Mouse (Mus musculus): ENCODE results near the gene Foxp2. TPM values are rescaled to one million over a fixed set of nuclear protein-coding genes. Genes with fewer than 3 reads are reported as not detected.

Gene Foxp2
- polyA plus RNA-seq, 1 experiment from 2014 or later = 20.4 TPM

DNA sequence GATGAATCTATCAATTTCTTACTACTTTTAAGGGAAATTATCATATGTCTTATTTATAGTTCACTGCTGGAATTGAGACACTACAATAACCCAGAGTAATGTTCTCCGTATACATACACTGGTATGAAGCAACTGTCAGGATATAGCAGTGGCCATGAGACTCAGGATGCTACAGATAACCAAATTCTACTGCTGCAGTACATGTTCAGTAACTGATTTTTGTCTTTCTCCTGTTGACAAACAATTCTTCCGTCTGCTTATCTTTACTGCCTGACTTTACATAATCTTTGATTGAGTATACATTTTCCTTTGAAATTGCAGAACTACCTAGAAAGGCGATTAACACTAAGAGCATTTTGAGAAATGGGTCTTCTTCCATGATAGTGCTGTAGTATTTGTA is 127.3 kb downstream of the Foxp2 start:
- H3K36me3 ChIP-seq (ENCODE audit: control insufficient read depth, insufficient read depth, low read length) = no peaks in the 10 kb centered on the region
- WGBS = 83% methylated on average over 3 of the region's 3 CpGs

DNA sequence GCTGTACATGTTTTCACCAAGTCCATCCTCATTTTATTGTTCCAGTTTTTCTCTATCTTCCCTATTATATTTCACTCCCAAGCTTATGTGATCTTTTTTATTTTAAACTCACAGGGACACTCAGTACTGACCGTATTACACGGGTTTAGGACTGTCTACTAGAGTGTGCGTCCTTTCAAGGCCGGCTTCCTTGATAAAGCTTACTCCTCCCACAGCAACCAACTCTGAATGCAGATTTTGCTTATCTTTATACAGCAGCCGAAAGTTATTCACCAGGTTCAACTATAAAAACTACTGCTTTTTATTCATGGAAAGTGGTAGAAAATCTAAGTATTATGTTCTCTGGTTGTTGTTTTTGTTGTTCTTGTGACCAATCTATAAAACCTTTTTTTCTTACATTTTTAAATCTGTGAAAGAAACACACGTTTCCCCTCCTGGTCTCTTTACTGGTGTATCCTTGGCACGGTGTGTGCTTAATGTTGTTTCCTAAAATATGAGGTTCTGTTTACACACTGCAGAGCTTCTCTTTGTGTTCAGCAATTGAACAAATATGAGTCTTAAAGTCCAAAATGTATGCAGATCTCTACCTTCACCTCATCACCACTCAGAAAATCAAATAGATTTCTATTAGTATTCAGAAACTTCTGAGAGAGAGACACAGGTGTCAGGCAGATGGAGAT is 128.4 kb downstream of the Foxp2 start:
- no peak for ATAC-seq (ENCODE audit: low read depth)
- Histone ChIP-seq H3K9me3 (ENCODE audit: control insufficient read depth, low read length) (no peaks in the 10 kb centered on the region), H3K4me3 (ENCODE audit: low read depth, low read length) (no peak overlapping the region), H3K4me2 (ENCODE audit: low read depth, low read length) (no peak overlapping the region), H3K4me1 (ENCODE audit: control insufficient read depth, insufficient read depth, low read length) (no peaks in the 10 kb centered on the region), H3K36me3 (ENCODE audit: control insufficient read depth, insufficient read depth, low read length) (no peaks in the 10 kb centered on the region), H3K9ac (replicated peaks; ENCODE audit: low read depth, low read length) (no peak overlapping the region), H3K27ac (ENCODE audit: low read depth, low read length) (no peak overlapping the region), H3K27me3 (ENCODE audit: control insufficient read depth, insufficient read depth, low read length) (no peaks in the 10 kb centered on the region)
- 82% methylated on average over 7 of the region's 7 CpGs for WGBS

More for the DNA sequence above, 127.3 kb downstream of the Foxp2 start:
- H3K9me3 ChIP-seq (ENCODE audit: control insufficient read depth, low read length) = no peaks in the 10 kb centered on the region
- no peak overlapping the region for H3K4me2 ChIP-seq (ENCODE audit: low read depth, low read length)
- no peak overlapping the region for H3K9ac ChIP-seq (replicated peaks; ENCODE audit: low read depth, low read length)
- H3K27me3 ChIP-seq (ENCODE audit: control insufficient read depth, insufficient read depth, low read length) = no peaks in the 10 kb centered on the region
- no peak overlapping the region for H3K27ac ChIP-seq (ENCODE audit: low read depth, low read length)
- ATAC-seq (ENCODE audit: low read depth) = no peak
- no peaks in the 10 kb centered on the region for H3K4me1 ChIP-seq (ENCODE audit: control insufficient read depth, insufficient read depth, low read length)
- H3K4me3 ChIP-seq (ENCODE audit: low read depth, low read length) = no peak overlapping the region

DNA sequence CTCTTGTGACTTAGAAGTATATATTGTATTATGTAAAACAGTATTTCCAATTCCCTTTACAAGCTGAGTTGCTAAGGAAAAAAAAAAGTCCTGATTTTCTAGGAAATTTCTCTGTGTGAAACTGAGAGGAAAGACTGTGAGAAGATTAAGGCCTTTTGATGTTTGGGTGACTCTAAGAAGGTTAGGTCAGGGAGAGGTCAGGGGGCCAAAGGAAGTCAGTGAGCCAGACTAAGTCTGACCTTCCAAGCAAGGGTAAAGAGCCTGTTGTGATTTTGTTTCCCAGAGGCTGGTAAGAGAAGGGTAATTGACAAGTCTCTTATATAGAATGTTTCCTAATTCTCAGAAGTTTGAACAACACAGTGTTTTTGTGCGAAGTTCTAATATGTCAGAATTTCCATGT is 162.1 kb downstream of the Foxp2 start:
- no peak overlapping the region for H3K4me2 ChIP-seq (ENCODE audit: low read depth, low read length)
- H3K27ac ChIP-seq (ENCODE audit: low read depth, low read length) = no peak overlapping the region
- H3K9me3 ChIP-seq (ENCODE audit: control insufficient read depth, low read length) = no peaks in the 10 kb centered on the region
- no peak overlapping the region for H3K4me3 ChIP-seq (ENCODE audit: low read depth, low read length)
- ATAC-seq (ENCODE audit: low read depth) = no peak
- no peaks in the 10 kb centered on the region for H3K27me3 ChIP-seq (ENCODE audit: control insufficient read depth, insufficient read depth, low read length)
- 18% methylated on average over 1 of the region's 1 CpGs for WGBS
- no peaks in the 10 kb centered on the region for H3K4me1 ChIP-seq (ENCODE audit: control insufficient read depth, insufficient read depth, low read length)
- no peak overlapping the region for H3K9ac ChIP-seq (replicated peaks; ENCODE audit: low read depth, low read length)
- H3K36me3 ChIP-seq (ENCODE audit: control insufficient read depth, insufficient read depth, low read length) = no peaks in the 10 kb centered on the region

DNA sequence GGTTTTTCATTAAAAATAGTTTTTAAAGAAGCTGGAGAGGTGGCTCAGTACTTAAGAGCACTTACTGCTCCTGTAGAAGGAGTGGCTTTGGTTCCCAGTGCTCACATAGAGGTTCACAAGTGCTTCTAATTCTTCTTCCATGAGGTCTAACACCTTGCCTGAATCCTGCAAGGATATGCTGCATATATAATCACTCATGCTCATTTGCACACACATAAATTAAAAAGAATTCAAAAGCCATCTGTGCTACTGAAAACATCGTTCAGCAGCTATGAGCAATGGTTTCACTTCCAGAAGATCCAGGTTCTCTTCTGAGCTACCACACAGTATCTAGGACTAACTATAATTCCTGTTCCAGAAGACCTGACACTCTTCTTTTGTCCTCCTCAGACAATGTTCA is 200.4 kb downstream of the Foxp2 start:
- no peaks in the 10 kb centered on the region for H3K36me3 ChIP-seq (ENCODE audit: control insufficient read depth, insufficient read depth, low read length)
- no peak overlapping the region for H3K4me2 ChIP-seq (ENCODE audit: low read depth, low read length)
- no peak overlapping the region for H3K27ac ChIP-seq (ENCODE audit: low read depth, low read length)
- no peak overlapping the region for H3K9ac ChIP-seq (replicated peaks; ENCODE audit: low read depth, low read length)
- ATAC-seq (ENCODE audit: low read depth) = no peak
- 68% methylated on average over 1 of the region's 1 CpGs for WGBS
- H3K4me3 ChIP-seq (ENCODE audit: low read depth, low read length) = no peak overlapping the region
- no peaks in the 10 kb centered on the region for H3K9me3 ChIP-seq (ENCODE audit: control insufficient read depth, low read length)
- H3K27me3 ChIP-seq (ENCODE audit: control insufficient read depth, insufficient read depth, low read length) = no peaks in the 10 kb centered on the region
- no peaks in the 10 kb centered on the region for H3K4me1 ChIP-seq (ENCODE audit: control insufficient read depth, insufficient read depth, low read length)

DNA sequence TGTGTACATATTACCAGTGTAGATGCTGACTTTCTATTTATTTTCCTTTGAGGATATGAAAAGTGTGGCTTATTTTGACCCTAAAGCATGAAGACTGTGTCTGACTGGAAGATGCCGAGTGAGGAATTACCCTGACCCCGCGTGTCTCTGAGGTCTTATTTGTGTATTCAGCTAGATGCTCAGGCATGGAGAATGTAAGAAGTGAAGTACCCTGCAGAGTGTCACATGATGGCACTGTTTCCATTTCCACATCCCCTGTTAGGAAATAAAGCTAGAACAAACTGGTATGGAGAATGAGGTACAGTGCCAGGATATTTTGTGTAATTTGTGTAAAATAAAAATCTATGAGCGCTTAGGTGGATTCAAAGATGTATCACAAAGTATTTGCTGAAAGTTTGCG is 219.8 kb downstream of the Foxp2 start:
- WGBS = 58% methylated on average over 5 of the region's 5 CpGs
- H3K9me3 ChIP-seq (ENCODE audit: control insufficient read depth, low read length) = no peaks in the 10 kb centered on the region
- H3K4me3 ChIP-seq (ENCODE audit: low read depth, low read length) = no peak overlapping the region
- no peaks in the 10 kb centered on the region for H3K27me3 ChIP-seq (ENCODE audit: control insufficient read depth, insufficient read depth, low read length)
- H3K9ac ChIP-seq (replicated peaks; ENCODE audit: low read depth, low read length) = no peak overlapping the region
- H3K4me2 ChIP-seq (ENCODE audit: low read depth, low read length) = no peak overlapping the region
- ATAC-seq (ENCODE audit: low read depth) = peak; percentile 84; the same call in 1 of the 2 replicates
- no peaks in the 10 kb centered on the region for H3K36me3 ChIP-seq (ENCODE audit: control insufficient read depth, insufficient read depth, low read length)
- no peak overlapping the region for H3K27ac ChIP-seq (ENCODE audit: low read depth, low read length)
- no peaks in the 10 kb centered on the region for H3K4me1 ChIP-seq (ENCODE audit: control insufficient read depth, insufficient read depth, low read length)

DNA sequence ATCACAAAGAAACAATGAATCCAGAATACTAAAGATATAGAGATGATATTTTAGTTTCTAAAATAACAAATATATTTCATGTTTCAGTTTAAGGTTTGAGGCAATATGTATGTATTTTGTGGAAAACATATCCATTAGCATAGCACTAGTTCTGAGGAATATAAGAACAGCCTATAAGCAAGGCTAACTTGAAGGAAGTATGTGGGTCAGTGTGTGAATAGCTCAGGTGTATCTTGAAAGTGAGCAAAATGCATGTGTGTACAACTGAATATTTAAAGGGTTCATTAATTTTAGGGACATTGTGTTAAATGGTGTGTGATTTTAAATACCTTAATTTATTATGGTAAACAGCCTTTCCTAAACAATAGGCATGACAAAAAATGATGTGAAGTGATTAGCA is 220.2 kb downstream of the Foxp2 start:
- no peak for ATAC-seq (ENCODE audit: low read depth)

DNA sequence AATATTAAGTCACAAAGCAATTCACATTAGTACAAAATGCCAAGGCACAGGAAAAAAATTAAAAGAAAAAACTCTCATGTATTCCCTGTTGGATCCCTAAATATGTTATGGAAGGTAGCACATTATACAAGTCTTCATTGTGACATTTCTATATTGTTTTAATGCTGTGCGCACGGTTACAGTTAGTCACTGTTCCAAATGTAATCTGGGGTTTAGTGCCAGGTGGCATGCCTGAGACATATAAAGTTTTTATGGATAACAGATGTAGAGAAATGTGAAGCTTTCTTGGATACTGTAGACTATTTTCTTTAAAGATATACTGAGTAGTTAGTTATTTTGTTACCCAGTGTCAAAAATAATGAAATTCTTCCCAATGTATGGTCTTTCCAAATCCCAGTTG is 229.0 kb downstream of the Foxp2 start:
- no peak for ATAC-seq (ENCODE audit: low read depth)
- WGBS = 92% methylated on average over 2 of the region's 2 CpGs
- Histone ChIP-seq H3K9me3 (ENCODE audit: control insufficient read depth, low read length) (no peaks in the 10 kb centered on the region), H3K27me3 (ENCODE audit: control insufficient read depth, insufficient read depth, low read length) (no peaks in the 10 kb centered on the region), H3K36me3 (ENCODE audit: control insufficient read depth, insufficient read depth, low read length) (no peaks in the 10 kb centered on the region), H3K4me3 (ENCODE audit: low read depth, low read length) (no peak overlapping the region), H3K27ac (ENCODE audit: low read depth, low read length) (no peak overlapping the region), H3K9ac (replicated peaks; ENCODE audit: low read depth, low read length) (no peak overlapping the region), H3K4me1 (ENCODE audit: control insufficient read depth, insufficient read depth, low read length) (no peaks in the 10 kb centered on the region), H3K4me2 (ENCODE audit: low read depth, low read length) (no peak overlapping the region)

More for the DNA sequence above, 220.2 kb downstream of the Foxp2 start:
- Histone ChIP-seq H3K4me2 (ENCODE audit: low read depth, low read length) (no peak overlapping the region), H3K9me3 (ENCODE audit: control insufficient read depth, low read length) (no peaks in the 10 kb centered on the region), H3K27ac (ENCODE audit: low read depth, low read length) (no peak overlapping the region), H3K27me3 (ENCODE audit: control insufficient read depth, insufficient read depth, low read length) (no peaks in the 10 kb centered on the region), H3K36me3 (ENCODE audit: control insufficient read depth, insufficient read depth, low read length) (no peaks in the 10 kb centered on the region), H3K4me3 (ENCODE audit: low read depth, low read length) (no peak overlapping the region), H3K4me1 (ENCODE audit: control insufficient read depth, insufficient read depth, low read length) (no peaks in the 10 kb centered on the region), H3K9ac (replicated peaks; ENCODE audit: low read depth, low read length) (no peak overlapping the region)

DNA sequence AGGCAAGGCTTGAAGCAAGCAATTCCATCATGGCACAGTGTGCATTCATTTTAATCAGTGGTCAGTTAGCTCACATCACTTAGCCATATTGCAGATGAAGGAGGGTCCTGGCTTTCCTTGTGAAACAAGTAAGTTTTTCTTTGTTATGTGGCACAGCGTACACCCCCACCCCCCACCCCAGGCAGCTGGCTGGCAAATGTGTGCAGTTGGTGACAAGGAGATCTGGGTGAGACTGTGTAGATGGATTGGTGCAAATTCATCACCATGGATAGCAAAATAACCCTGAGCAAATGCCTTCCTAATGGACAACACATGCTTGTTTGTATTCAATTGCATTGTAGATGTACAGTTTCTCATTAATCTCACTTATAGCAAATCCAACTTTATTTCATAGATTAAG is 240.9 kb downstream of the Foxp2 start:
- Histone ChIP-seq H3K9me3 (ENCODE audit: control insufficient read depth, low read length) (no peaks in the 10 kb centered on the region), H3K9ac (replicated peaks; ENCODE audit: low read depth, low read length) (no peak overlapping the region), H3K4me1 (ENCODE audit: control insufficient read depth, insufficient read depth, low read length) (no peaks in the 10 kb centered on the region), H3K4me2 (ENCODE audit: low read depth, low read length) (no peak overlapping the region), H3K27me3 (ENCODE audit: control insufficient read depth, insufficient read depth, low read length) (no peaks in the 10 kb centered on the region), H3K36me3 (ENCODE audit: control insufficient read depth, insufficient read depth, low read length) (no peaks in the 10 kb centered on the region), H3K27ac (ENCODE audit: low read depth, low read length) (no peak overlapping the region), H3K4me3 (ENCODE audit: low read depth, low read length) (no peak overlapping the region)
- no peak for ATAC-seq (ENCODE audit: low read depth)
- WGBS = 68% methylated on average over 1 of the region's 1 CpGs

DNA sequence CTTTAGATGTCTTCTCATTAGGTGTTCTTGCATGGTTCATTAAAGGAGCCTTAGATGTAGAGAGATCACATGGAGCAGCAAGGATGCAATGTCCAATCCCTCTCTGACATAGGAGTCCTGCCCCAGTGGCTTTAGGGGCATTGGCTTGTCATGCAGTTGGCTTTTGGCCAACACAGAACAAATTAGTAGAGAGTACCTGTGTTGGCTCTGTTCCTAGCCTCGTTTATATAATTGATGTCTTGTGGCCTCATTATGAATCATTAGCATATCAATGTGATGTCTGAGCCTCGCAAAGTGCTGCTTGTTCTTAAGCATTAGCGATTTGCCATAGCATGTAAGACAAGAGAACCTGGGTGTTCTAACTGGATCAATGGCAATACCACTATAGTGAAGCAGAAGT is 250.5 kb downstream of the Foxp2 start:
- Histone ChIP-seq H3K4me3 (ENCODE audit: low read depth, low read length) (no peak overlapping the region), H3K4me2 (ENCODE audit: low read depth, low read length) (no peak overlapping the region), H3K27me3 (ENCODE audit: control insufficient read depth, insufficient read depth, low read length) (no peaks in the 10 kb centered on the region), H3K27ac (ENCODE audit: low read depth, low read length) (no peak overlapping the region), H3K9ac (replicated peaks; ENCODE audit: low read depth, low read length) (no peak overlapping the region), H3K4me1 (ENCODE audit: control insufficient read depth, insufficient read depth, low read length) (no peaks in the 10 kb centered on the region), H3K36me3 (ENCODE audit: control insufficient read depth, insufficient read depth, low read length) (no peaks in the 10 kb centered on the region), H3K9me3 (ENCODE audit: control insufficient read depth, low read length) (no peaks in the 10 kb centered on the region)
- 26% methylated on average over 3 of the region's 3 CpGs for WGBS
- ATAC-seq (ENCODE audit: low read depth) = no peak; the same call in 1 of the 2 replicates

All from neural tube, embryonic 14.5 days (tissue).